Mouse (Mus musculus) cerebellum, adult 11 months (tissue): ENCODE results near the gene Hspb2.

Experiments
- DNase-seq: peaks from one replicate; pipeline ENCODE4 v3.0.0; 2022

Hspb2 gene

DNA sequence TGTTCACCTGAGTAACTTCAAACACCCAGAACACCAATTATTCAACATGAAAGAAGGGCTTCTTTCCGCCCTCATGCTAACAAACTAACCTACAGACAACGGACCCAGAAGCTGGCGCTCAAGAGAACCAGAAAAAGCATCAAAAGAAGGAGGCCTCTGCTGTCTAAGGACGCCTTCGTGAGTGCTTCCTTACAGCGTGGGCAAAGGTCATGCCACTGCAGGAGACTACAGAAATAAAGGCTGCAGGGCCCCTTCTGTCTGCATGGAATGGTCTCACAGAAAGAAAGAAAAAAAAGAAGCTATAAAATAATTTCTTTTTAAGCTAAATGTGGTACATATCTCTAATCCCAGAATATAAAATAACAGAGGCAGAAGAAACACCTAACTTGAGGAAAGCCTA lies 47.2 kb downstream of the Hspb2 start:
- DNase-seq, result no peak
